Mouse (Mus musculus): ENCODE results near the gene Olfr470.
"Not testable (repeated sequence)": the region's sequence is repeated elsewhere in the genome, so short reads cannot be mapped to it uniquely, and the experiment has no call there.

The Olfr470 gene

GRCm38 (mm10) chr7:107847390-107847789 lies at the start of gene Olfr470:
Olfr470 (minus strand) TSS chr7:107847490.
- not testable (repeated sequence) for DNase-seq (ENCODE audit: low read depth, low spot score)

GRCm38 (mm10) chr7:107841719-107842118 lies 5.6 kb downstream of the Olfr470 start:
- no peak for DNase-seq (ENCODE audit: low read depth, low spot score)

DNA sequence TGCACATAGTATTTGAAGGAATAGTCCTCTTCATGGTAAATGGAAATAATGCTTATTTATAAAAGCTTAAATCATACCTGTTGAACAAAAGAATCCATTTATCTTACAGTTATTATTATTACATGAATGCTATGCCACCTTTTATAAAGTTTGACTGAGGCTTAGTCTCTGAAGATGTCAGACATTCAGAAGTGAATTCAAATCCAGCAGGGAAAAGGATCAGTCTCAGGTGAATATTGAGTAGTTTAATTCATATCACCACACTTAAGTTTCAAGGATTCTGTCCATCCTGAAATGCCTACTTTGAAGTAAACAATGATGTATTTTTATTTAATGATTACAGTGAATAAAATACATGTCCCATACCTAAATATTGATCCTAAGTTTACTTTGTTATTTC lies 21.8 kb downstream of the Olfr470 start, which contains the start of gene Olfr469:
Gene Olfr469 (minus strand): TSS at position 101 of the 400 bp plus-strand sequence.
- not testable (repeated sequence) for DNase-seq (ENCODE audit: low read depth, low spot score)

GRCm38 (mm10) chr7:107823867-107824266 lies 23.4 kb downstream of the Olfr470 start:
- DNase-seq (ENCODE audit: low read depth, low spot score), result not testable (repeated sequence)

- DNase-seq (ENCODE audit: low read depth, low spot score), result no peak
Observed at GRCm38 (mm10) chr7:107819442-107819841, 27.8 kb downstream of the Olfr470 start.

GRCm38 (mm10) chr7:107811963-107812362 lies 35.3 kb downstream of the Olfr470 start, which contains the start of gene Olfr467:
Olfr467 (plus strand) TSS chr7:107812263.
- no peak for DNase-seq (ENCODE audit: low read depth, low spot score)

DNA sequence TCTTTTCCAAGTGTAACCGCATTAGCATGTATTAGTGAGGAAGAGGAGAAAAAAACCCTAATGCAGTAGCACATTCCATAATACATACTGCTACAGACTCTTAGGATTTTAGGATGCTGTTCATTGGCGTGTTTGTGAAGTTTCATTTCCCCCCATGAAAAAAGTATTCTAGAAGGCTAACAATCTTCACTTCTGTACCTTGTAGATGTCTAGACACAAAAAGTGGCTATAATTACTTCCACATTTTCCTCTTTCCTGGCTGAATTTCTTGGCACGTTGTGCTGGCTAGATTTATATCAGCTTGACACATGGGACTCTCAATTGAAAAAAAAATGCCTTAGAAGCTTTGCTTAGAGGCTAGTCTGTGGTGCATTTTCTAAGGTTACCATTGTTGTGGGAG lies 45.2 kb downstream of the Olfr470 start:
- no peak for DNase-seq (ENCODE audit: low read depth, low spot score)

DNA sequence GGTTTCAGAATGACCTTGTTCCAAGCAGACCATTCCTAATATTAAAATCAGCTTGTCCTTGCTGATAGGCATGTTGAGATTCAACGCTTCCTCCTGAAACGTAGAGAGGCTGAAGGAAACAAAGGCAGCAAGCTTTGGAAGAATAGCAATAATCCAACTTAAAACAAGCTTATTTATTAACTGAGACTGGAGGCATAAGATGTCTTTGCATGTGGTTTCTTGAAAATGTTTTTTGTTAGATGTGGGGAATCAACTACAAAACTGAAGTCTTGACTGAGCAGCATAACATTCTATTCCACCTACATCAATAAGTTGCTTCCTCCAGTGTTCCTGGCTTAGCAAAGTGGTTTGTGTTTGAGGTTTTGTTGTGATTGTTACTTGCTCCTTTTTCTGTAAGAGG lies 46.2 kb downstream of the Olfr470 start, which contains the start of gene Ovch2:
Gene Ovch2 (minus strand): TSS at position 101 of the 400 bp plus-strand sequence.
- DNase-seq (ENCODE audit: low read depth, low spot score), result no peak

GRCm38 (mm10) chr7:107796500-107796899 lies 50.8 kb downstream of the Olfr470 start:
- no peak for DNase-seq (ENCODE audit: low read depth, low spot score)
